Mouse (Mus musculus) neural tube, embryonic 10.5 days (tissue): ENCODE measurements around the gene Cacna1c.
A peak's percentile ranks its signal among the peaks of the same experiment; 100 is the strongest.

Experiments used
- DNase-seq: peaks from one replicate; pipeline ENCODE4 v3.0.0-alpha.2; 2017; ENCODE audit warnings: low spot score; ENCODE audit errors: extremely low spot score

Cacna1c gene

GRCm38 (mm10) chr6:119165677-119166076 lies 30.5 kb downstream of the Cacna1c start:
- no peak for DNase-seq

- no peak for DNase-seq
These were observed 51.1 kb downstream of the Cacna1c start for GRCm38 (mm10) chr6:119145109-119145508.

DNA sequence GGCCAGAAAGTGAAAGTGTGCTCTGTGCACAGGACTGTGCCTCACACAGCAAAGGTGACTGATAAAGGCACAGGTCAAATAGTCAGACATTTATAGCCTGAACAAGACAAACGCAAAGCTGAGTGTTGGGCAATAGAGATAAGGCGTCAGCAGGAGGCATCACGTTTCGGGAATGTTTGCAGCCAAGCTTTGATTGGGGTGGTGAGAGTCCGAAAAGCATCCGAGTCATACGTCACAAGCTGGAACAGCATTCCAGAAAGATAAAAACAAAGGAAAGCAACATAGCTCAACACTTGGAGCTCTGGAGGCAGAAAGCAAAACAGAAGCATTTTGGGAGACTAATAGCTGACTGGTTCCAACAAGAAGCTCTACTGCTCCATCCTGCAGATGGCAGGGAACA lies 56.7 kb downstream of the Cacna1c start:
- DNase-seq = no peak

DNA sequence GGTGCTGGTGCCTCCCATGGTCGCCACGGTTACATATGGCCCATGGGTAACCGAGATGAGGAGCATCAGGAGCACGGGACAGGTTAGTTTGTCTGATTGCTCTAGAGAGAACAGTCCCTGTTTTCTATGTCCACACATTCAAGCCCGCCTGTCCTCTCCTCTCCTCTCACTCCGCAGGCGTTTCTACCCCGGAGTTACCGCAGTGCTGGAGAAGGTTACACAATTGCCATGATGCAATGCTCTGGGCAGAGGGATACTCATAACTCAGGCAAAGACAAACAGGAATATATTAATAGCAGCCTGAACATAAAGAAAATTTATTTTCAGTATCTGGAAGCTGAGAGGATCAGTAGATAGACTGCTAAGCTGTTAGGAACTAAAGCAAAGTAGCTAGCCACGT lies 58.5 kb downstream of the Cacna1c start:
- no peak for DNase-seq

DNA sequence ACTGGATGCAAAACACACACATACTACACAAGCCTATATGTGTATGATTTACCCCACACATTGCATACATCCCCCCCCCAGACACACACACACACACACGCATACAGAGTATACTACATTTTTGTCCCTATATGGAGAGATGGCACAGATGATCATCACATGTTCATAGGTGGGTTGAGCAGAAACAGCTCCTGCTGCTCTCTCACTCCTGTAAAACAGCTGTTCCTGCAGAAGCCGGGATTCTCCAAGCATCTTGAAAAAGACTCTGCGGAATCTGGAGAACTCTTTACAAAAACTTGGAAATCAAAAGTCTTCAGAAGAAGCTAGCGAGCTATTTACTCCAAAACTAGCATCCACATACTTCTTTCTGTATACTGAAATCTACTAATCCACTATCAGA lies 63.4 kb downstream of the Cacna1c start:
- no peak for DNase-seq

DNA sequence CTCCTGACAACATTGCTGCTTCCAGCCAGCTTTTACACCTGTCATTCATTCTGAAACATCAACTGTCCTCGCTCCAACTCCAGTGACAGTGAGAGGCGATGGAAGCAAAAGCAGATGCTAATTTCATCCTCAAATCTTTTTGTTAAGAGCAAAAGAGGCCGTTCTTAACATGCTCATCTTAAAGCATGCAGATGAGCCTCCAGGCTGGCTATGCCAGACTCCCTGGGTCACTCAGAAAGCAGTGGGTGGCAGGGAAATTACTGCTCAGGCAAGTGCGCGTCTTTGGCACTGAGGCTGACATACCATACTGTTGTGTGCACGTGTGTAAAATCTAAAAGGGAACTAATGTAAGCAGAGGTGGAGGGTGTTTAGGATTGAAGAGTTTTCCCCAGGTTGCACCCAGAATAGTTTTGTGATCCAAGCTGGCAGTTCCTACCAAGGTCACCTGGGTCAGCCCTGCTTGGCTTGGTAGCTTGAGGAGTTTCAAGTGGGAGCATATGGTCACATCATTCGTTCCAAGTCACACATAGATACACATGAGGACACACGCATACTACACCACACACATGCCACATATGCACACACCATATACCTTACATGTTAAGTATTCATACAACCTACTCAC lies 64.0 kb downstream of the Cacna1c start:
- DNase-seq = no peak

DNA sequence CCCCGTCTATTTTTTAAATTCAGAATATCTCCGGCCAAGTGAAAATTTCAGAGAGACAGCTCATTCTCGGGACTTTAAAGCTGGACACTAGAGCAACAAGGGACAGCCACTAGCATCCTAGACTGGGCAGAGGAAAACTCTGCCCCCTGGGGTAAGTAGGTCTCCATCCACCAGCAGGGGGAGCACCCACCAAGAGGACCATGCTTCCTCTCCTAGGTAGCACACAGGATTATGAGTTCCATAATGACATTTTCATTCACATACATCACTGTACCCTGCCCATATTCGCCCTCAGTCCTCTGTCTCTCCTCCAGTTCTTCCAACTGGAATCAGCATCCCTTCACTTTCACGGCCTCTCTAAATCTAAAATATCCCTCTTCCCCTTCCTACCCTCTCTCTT lies 66.6 kb downstream of the Cacna1c start:
- no peak for DNase-seq

- no peak for DNase-seq
These were observed 67.7 kb downstream of the Cacna1c start for GRCm38 (mm10) chr6:119128521-119128920.

- DNase-seq = no peak
These were observed 68.1 kb downstream of the Cacna1c start for GRCm38 (mm10) chr6:119128076-119128475.

DNA sequence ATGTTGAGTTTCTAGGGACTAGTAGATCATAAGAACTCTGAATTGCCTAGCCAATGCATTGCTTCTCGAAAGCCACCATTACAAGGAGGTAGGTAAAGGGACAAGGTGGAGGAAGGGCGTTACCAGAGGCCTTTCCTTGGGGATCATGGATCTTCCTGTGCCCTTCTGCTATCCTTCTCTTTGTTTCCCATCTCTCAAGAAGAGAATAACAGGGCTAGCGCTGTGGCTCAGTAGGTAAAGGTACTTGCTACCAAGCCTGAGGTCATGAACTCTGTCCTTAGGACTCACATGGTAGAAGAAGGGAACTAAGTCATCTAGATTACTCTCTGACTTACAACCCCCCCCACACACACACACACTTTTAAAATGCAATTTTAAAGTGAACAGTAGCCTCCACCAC lies 69.2 kb downstream of the Cacna1c start:
- no peak for DNase-seq

DNA sequence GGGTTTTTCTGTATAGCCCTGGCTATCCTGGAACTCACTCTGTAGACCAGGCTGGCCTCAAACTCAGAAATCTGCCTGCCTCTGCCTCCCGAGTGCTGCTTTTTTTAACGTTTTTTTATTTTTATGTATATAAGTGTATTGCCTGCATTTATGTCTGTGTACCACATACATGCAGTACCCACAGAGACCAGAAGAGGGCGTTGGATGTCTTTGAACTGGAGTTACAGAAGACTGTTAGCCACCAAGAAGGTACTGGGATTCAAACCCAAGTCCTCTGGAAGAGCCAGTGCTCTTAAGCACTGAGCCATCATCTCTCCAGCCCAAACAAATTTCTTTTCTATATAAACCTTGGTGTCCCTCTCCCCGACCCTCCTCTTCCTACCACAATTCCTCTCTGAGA lies 77.8 kb downstream of the Cacna1c start:
- DNase-seq = no peak

DNA sequence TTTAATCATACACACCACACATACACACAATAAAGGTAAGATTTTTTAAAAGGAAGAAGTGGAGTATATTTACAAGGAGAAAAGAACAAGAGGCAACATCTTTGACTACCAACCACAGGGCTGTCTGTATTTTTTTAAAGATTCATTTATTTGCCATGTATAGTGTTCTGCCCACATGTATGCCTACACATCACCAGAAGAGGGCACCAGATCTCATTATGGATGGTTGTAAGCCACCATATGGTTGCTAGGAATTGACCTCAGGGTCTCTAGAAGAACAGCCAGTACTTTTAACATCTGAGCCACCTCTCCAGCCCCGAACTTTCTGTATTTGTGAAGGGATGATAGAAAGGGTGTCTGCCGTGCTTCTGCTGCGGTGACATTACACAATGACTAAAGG lies 79.9 kb downstream of the Cacna1c start:
- DNase-seq = no peak

- DNase-seq = no peak
These were observed 82.9 kb downstream of the Cacna1c start for GRCm38 (mm10) chr6:119113362-119113761.

DNA sequence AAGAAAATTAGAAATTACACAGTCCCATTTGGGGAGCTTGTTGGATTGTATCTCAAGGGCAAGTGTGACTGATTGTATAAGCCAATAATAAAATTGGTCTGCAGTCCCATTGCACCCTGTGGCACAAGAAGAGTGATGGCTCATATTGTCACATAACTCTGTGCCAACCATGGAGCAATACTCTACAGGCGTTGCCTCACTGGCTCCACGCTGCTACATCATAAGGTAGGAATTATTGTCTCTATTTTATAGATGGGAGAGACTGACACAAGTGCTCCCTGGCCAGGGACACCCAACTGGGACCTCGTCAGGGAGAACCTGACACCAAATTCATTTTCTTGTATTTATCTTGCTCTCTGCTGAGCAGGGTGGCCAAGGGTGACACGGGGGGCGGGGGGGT lies 85.8 kb downstream of the Cacna1c start:
- no peak for DNase-seq

DNA sequence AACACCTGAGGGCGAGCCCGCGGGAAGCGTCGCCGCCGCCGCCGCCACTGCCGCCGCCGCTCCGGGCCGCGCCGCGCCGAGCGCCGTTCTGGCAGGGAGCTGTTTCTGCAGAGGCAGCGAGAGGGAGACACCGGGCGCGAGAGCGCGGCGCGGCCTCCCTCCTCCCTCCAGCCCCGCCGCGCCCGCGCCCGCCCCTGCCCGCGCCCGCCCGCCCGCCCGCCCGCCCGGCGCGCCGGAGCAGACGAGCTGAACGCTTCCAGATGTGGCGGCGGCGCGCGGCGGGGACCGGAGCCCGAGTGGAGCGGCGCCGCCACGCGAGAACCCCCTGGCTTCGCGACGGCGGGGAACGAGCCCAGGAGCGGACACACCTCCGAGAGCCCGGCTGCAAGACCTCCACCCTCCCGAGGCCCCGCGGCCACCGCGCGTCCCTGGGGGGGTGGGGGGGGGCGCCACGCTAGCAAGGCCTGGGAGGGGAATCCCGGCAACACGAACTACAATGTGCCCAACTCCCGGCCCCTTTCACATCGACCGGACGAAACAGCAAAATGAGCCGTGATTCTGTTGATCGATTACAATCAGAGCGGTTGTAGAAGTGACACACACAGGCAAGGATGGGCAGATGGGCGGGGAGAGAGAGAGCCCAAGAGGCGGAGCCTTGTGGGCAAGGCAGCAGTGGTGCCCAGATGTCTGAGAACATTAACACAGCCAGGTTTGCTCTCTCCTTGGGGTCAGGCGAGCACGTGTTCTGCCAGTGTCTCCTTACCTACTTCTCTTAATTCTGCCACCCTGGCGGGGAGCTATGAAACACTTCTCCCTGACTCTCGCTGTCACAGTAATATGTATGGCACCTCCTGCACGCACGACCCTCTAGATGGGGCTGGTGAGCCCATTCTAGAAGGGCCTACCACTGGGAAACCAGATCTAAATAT lies 87.5 kb downstream of the Cacna1c start:
- DNase-seq = peak; percentile 79

DNA sequence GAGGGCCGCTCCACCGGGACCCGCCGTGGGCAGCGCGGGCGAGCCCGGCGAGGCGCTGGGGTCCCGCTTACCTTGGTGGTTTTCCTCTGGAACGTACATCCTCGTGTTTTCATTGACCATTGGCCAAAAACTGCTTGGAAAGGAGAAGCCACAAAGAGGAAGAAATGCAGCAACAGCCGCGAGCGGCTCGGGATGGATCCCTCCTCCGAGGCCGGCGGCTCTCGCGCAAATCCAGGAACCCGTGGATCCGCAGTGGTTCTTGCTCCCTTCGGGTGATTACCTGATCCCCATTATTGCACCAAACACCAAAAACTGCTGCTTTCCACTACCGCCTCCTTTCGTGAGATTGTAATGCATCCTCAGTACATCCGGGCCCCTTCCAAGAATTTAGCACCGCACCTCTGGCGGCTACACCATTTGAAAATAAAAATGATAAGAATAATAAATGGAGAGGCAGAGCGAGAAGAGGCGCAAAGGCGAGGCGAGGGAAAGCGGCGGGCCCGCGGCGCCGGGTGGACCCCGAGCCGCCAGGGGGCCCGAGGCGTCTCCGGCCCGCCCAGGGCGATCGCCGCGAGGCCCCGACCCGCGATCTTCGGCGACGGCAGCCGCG lies 88.3 kb downstream of the Cacna1c start:
- DNase-seq = peak; percentile 77

GRCm38 (mm10) chr6:119107140-119107855 lies 88.9 kb downstream of the Cacna1c start:
- peak; percentile 77 for DNase-seq

DNA sequence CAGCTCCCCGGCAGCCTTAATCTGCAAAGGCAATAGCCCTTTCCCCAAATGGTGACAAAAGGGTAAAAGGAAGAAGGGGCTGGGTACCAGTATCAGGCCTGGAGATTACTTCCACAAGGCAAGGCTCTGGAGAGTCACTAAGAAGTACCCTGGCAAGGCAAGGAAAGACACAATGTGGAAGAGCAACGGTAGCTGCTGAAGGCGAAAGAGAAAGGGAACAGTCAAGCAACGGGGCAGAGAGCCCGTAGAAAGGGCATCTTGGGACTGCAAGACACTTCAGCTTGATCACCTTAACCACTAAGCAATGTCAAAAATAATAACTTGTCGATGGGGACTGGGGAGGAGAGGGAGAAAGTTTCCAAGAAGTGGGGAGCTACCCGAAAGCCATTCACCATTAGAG lies 89.5 kb downstream of the Cacna1c start:
- no peak for DNase-seq

GRCm38 (mm10) chr6:119105651-119106595 lies 90.3 kb downstream of the Cacna1c start:
- DNase-seq = no peak

DNA sequence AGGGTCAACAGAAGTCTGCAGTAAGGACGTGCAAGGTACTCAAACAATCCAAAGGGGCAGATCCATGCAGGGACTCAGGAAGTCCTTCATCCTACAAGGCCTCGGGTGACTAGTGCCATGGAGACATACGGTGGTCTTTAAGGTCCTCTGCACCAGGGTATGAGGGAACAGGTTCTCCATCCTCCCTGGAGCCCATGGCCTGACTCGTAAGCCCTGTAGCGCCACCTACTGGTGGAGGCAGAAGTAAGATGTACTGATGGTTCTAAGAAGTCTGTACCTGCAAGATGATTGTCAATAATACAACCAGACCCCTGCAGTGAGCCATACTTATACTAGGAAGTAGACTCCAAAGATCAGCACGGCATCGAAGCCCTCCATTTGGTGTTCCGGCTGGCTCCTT lies 92.0 kb downstream of the Cacna1c start:
- peak; percentile 82 for DNase-seq

DNA sequence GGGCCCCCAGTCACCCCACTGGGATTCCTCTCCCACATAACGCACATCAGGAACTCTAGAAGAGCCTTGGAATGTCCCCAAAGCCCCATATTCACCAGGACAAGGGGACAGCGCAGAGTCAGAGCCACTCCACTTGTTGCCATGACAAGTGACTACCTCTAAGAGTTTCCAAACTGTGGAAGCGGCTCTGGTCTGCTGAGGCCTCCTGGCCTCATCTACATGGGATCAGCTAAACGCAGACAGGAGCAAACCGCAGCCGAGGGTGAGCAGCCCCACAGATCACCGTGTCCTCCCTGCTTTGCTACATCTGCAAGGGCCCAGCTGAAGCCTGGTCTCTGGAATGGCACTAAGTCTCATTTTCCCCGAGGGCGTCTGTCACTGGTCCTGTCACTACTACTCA lies 93.3 kb downstream of the Cacna1c start:
- DNase-seq = no peak
